Mouse (Mus musculus): ENCODE measurements around the gene Fscn2. TPM values are rescaled to one million over a fixed set of nuclear protein-coding genes. Genes with fewer than 3 reads are reported as not detected.
A peak's percentile ranks its signal among the peaks of the same experiment; 100 is the strongest.

Fscn2 gene
- polyA plus RNA-seq (2014; fragmentation: Nextera tagmentation; extraction: Ambion mirVana), result 0.62 and 1.1 TPM in 2 replicates

DNA sequence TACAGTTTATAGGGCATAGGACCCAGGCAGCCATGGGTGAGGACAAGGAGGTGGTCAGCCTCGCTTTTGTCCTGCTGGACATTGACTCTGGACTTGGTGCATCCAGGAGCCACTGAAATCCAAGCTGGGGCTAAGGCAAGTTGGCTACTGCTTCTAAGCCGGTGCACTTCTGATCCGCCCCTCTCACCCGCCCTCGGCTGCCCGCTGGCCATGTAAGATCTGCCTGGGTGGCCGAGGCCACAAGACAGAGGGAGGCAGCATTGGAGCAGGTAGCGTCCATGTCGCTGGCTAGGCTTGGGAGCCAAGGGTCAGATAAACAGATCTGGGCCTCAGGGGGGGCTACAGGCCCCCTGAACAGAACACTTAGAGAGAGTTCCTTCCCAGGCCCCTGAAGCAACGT lies at the start of gene Fscn2:
Fscn2 (plus strand) TSS at position 240 of the 400 bp plus-strand sequence.
- WGBS, result 81% methylated on average over 10 of the region's 10 CpGs
- Histone ChIP-seq H3K27ac (replicated peaks in 1 of 2; ENCODE audit: control insufficient read depth in 1 of 2, insufficient read depth in 1 of 2, low read depth in 2 of 2, low read length in 2 of 2) (no peak within 1 kb of the TSS), H3K27me3 (ENCODE audit: control insufficient read depth, insufficient read depth, low read length) (no peaks in the 10 kb centered on the region), H3K4me1 (ENCODE audit: control insufficient read depth in 2 of 2, insufficient read depth in 2 of 2, low read length in 2 of 2) (peaks cover 26 to 35% of the 10 kb centered on the region in 2 experiments), H3K4me2 (ENCODE audit: low read length) (no peak within 1 kb of the TSS), H3K9ac (ENCODE audit: low read length) (no peak within 1 kb of the TSS), H3K9me3 (ENCODE audit: control insufficient read depth, low read length) (no peaks in the 10 kb centered on the region), H3K36me3 (ENCODE audit: control insufficient read depth, insufficient read depth, low read length) (no peaks in the 10 kb centered on the region), H3K4me3 (ENCODE audit: control insufficient read depth in 1 of 2, insufficient read depth in 1 of 2, low read depth in 1 of 2, low read length in 2 of 2) (no peak within 1 kb of the TSS)
- no peak for ATAC-seq (ENCODE audit: insufficient number of reproducible peaks, insufficient read depth, low FRiP score, low read depth)

DNA sequence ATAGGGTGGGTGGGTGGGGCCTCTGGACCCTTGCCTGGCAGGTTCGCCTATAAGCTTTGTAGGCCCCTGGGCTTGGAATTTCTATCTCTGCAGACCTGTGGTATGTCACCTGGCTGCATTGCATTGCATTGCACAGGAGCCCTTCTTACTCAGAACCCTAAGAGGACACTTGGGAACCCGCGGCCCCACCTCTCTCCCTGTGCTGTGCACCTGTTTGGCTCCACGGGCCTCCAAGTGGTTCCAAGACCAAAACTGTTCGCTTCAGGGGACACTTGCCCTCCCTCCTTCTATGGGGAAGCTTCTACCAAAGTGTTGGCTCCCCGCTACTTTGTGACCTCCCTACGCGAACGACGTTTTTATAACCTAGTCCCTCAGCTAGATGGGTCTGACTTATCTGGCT lies 49.8 kb upstream of the Fscn2 start:
- H3K9ac ChIP-seq (ENCODE audit: low read length), result peak overlapping the region; percentile 77
- peaks cover 29 to 38% of the 10 kb centered on the region in 2 experiments for H3K4me1 ChIP-seq (ENCODE audit: control insufficient read depth in 2 of 2, insufficient read depth in 2 of 2, low read length in 2 of 2)
- peak overlapping the region in 1 of 2 experiments; percentile 90; a peak in 3 of 4 replicates for H3K27ac ChIP-seq (replicated peaks in 1 of 2; ENCODE audit: control insufficient read depth in 1 of 2, insufficient read depth in 1 of 2, low read depth in 2 of 2, low read length in 2 of 2)
- H3K9me3 ChIP-seq (ENCODE audit: control insufficient read depth, low read length), result no peaks in the 10 kb centered on the region
- no peak for ATAC-seq (ENCODE audit: insufficient number of reproducible peaks, insufficient read depth, low FRiP score, low read depth)
- no peaks in the 10 kb centered on the region for H3K36me3 ChIP-seq (ENCODE audit: control insufficient read depth, insufficient read depth, low read length)
- no peaks in the 10 kb centered on the region for H3K27me3 ChIP-seq (ENCODE audit: control insufficient read depth, insufficient read depth, low read length)
- H3K4me3 ChIP-seq (ENCODE audit: control insufficient read depth in 1 of 2, insufficient read depth in 1 of 2, low read depth in 1 of 2, low read length in 2 of 2), result peak overlapping the region in 1 of 2 experiments; percentile 41; a peak in 2 of 4 replicates
- H3K4me2 ChIP-seq (ENCODE audit: low read length), result peak overlapping the region; percentile 71
- 62% methylated on average over 10 of the region's 10 CpGs for WGBS

DNA sequence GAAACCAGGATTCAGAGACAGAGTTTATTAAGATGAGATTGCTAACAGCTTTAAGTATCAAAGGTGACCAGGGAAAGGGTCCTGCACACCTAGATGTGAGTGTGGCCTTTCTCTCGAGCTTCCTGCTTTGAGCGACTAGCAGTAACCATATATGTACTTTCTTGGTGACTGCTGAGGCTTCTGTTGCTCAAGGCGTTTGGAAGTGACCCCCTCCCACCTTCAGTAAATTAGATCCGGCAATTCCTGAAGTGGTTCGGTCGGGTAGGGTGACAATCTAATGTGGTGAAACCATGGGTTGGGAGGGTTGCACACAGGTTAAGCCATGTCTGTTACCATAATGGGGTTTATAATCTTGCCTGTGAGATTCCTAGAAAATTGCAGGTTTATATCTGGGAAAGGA lies 49.3 kb upstream of the Fscn2 start:
- Histone ChIP-seq H3K9ac (ENCODE audit: low read length) (no peak overlapping the region), H3K4me3 (ENCODE audit: control insufficient read depth in 1 of 2, insufficient read depth in 1 of 2, low read depth in 1 of 2, low read length in 2 of 2) (no peak overlapping the region), H3K27me3 (ENCODE audit: control insufficient read depth, insufficient read depth, low read length) (no peaks in the 10 kb centered on the region), H3K9me3 (ENCODE audit: control insufficient read depth, low read length) (no peaks in the 10 kb centered on the region), H3K27ac (replicated peaks in 1 of 2; ENCODE audit: control insufficient read depth in 1 of 2, insufficient read depth in 1 of 2, low read depth in 2 of 2, low read length in 2 of 2) (no peak overlapping the region), H3K4me1 (ENCODE audit: control insufficient read depth in 2 of 2, insufficient read depth in 2 of 2, low read length in 2 of 2) (peaks cover 29 to 38% of the 10 kb centered on the region in 2 experiments), H3K4me2 (ENCODE audit: low read length) (no peak overlapping the region), H3K36me3 (ENCODE audit: control insufficient read depth, insufficient read depth, low read length) (no peaks in the 10 kb centered on the region)
- 88% methylated on average over 6 of the region's 6 CpGs for WGBS
- ATAC-seq (ENCODE audit: insufficient number of reproducible peaks, insufficient read depth, low FRiP score, low read depth), result no peak

DNA sequence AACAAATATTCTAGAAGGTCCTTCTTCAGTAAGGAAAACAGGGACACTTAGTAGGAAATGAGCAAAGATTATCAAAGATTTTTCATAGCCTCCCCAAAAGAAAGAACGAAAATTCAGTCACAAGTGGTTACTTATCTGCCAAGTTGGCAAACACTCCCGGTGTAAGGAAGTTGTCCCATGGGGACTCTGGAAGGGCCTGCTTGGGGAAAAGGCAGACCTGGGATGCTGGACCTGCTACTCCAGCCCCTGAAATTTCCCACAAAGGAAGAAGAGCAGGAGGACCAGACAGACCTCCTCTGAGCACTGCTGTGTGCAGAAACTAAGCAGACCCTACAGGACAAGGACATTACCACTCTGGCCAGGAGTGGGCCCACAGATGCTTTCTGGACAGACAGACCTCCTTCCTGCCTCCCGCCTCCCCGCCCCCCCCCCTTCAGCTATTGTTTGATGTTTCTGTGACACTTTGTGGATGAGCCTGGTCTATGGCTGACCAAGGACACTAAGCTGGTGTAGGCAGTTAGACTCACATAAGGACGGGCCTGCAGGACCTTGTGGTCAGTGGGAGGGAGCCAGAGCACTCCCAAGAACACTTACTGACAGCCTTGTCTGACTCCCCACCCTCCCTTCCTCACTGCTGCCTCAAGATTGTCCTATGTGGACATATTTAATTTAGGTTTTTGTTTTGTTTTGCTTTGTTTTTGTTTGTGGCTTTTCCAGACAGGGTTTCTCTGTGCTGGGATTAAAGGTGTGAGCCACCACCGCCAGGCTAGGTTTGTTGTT lies 47.2 kb upstream of the Fscn2 start:
- no peak overlapping the region for H3K4me3 ChIP-seq (ENCODE audit: control insufficient read depth in 1 of 2, insufficient read depth in 1 of 2, low read depth in 1 of 2, low read length in 2 of 2)
- peaks cover 24 to 35% of the 10 kb centered on the region in 2 experiments for H3K4me1 ChIP-seq (ENCODE audit: control insufficient read depth in 2 of 2, insufficient read depth in 2 of 2, low read length in 2 of 2)
- no peaks in the 10 kb centered on the region for H3K9me3 ChIP-seq (ENCODE audit: control insufficient read depth, low read length)
- H3K27me3 ChIP-seq (ENCODE audit: control insufficient read depth, insufficient read depth, low read length), result no peaks in the 10 kb centered on the region
- no peaks in the 10 kb centered on the region for H3K36me3 ChIP-seq (ENCODE audit: control insufficient read depth, insufficient read depth, low read length)
- H3K27ac ChIP-seq (replicated peaks in 1 of 2; ENCODE audit: control insufficient read depth in 1 of 2, insufficient read depth in 1 of 2, low read depth in 2 of 2, low read length in 2 of 2), result no peak overlapping the region
- no peak overlapping the region for H3K4me2 ChIP-seq (ENCODE audit: low read length)
- H3K9ac ChIP-seq (ENCODE audit: low read length), result no peak overlapping the region
- no peak for ATAC-seq (ENCODE audit: insufficient number of reproducible peaks, insufficient read depth, low FRiP score, low read depth)
- WGBS, result 53% methylated on average over 6 of the region's 6 CpGs

DNA sequence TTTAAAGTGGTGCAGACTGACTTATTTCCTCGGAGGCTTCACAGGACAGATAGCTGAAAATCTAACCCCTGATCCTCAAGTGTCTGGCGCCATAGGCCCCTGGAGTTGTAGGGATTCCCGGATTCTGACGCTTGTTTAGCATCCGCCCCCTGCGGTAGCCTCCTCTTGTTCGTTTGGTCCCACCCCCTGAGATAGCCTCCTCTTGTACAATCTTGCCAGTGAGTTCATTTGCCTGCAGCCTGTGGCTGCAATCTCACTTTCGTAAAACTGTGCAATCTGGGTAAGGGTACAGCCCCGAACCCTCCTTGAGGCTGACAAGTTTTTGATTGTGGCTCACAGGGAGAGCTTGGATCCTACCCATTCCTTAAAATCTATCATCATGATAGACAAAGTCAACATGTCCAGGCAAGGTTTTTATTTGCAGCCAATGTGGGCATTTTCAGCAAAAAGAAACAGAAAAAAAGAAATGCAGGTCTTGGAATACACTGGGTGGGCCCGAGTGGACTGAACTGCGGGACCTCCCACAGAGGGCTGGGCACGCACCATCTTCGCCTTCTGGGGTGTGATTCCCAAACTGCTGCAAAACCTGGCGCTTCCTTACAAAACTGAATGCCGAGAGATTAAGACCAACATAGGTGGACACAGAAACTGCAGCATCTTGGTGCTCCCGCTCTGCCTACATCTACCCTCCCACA lies 46.5 kb upstream of the Fscn2 start:
- Histone ChIP-seq H3K4me2 (ENCODE audit: low read length) (peak overlapping the region; percentile 95), H3K4me1 (ENCODE audit: control insufficient read depth in 2 of 2, insufficient read depth in 2 of 2, low read length in 2 of 2) (peaks cover 24 to 35% of the 10 kb centered on the region in 2 experiments), H3K9me3 (ENCODE audit: control insufficient read depth, low read length) (no peaks in the 10 kb centered on the region), H3K9ac (ENCODE audit: low read length) (peak overlapping the region; percentile 64; the same call in 1 of the 2 replicates), H3K27me3 (ENCODE audit: control insufficient read depth, insufficient read depth, low read length) (no peaks in the 10 kb centered on the region), H3K27ac (replicated peaks in 1 of 2; ENCODE audit: control insufficient read depth in 1 of 2, insufficient read depth in 1 of 2, low read depth in 2 of 2, low read length in 2 of 2) (peak overlapping the region; percentile 96 to 100; a peak in 3 of 4 replicates), H3K4me3 (ENCODE audit: control insufficient read depth in 1 of 2, insufficient read depth in 1 of 2, low read depth in 1 of 2, low read length in 2 of 2) (no peak overlapping the region; a peak in 1 of 4 replicates), H3K36me3 (ENCODE audit: control insufficient read depth, insufficient read depth, low read length) (no peaks in the 10 kb centered on the region)
- ATAC-seq (ENCODE audit: insufficient number of reproducible peaks, insufficient read depth, low FRiP score, low read depth), result no peak
- whole genome bisulfite sequencing, result 49% methylated on average over 16 of the region's 16 CpGs

DNA sequence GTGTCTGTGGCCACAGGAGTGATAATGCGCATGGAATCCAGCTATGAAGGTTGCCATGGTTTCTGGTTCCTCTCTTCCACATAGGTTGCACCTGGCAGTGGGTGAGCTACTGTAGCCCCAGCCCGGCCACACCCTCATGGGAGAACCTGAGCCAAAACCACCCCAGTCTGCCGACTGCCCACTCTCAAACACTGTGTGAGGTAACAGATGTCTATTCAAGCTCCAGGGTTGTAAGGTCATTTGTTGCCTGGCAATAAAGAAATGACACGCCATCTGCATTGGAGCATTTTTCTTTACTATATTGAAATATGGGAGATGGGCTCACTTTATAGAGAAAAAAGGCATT lies 45.9 kb upstream of the Fscn2 start:
- WGBS, result 41% methylated on average over 4 of the region's 4 CpGs
- Histone ChIP-seq H3K27ac (replicated peaks in 1 of 2; ENCODE audit: control insufficient read depth in 1 of 2, insufficient read depth in 1 of 2, low read depth in 2 of 2, low read length in 2 of 2) (peak overlapping the region; percentile 96 to 100), H3K9ac (ENCODE audit: low read length) (peak overlapping the region; percentile 64), H3K27me3 (ENCODE audit: control insufficient read depth, insufficient read depth, low read length) (no peaks in the 10 kb centered on the region), H3K36me3 (ENCODE audit: control insufficient read depth, insufficient read depth, low read length) (no peaks in the 10 kb centered on the region), H3K4me2 (ENCODE audit: low read length) (peak overlapping the region; percentile 95), H3K4me3 (ENCODE audit: control insufficient read depth in 1 of 2, insufficient read depth in 1 of 2, low read depth in 1 of 2, low read length in 2 of 2) (peak overlapping the region in 1 of 2 experiments; percentile 53; a peak in 1 of 4 replicates), H3K4me1 (ENCODE audit: control insufficient read depth in 2 of 2, insufficient read depth in 2 of 2, low read length in 2 of 2) (peaks cover 23 to 32% of the 10 kb centered on the region in 2 experiments), H3K9me3 (ENCODE audit: control insufficient read depth, low read length) (no peaks in the 10 kb centered on the region)
- no peak for ATAC-seq (ENCODE audit: insufficient number of reproducible peaks, insufficient read depth, low FRiP score, low read depth)

DNA sequence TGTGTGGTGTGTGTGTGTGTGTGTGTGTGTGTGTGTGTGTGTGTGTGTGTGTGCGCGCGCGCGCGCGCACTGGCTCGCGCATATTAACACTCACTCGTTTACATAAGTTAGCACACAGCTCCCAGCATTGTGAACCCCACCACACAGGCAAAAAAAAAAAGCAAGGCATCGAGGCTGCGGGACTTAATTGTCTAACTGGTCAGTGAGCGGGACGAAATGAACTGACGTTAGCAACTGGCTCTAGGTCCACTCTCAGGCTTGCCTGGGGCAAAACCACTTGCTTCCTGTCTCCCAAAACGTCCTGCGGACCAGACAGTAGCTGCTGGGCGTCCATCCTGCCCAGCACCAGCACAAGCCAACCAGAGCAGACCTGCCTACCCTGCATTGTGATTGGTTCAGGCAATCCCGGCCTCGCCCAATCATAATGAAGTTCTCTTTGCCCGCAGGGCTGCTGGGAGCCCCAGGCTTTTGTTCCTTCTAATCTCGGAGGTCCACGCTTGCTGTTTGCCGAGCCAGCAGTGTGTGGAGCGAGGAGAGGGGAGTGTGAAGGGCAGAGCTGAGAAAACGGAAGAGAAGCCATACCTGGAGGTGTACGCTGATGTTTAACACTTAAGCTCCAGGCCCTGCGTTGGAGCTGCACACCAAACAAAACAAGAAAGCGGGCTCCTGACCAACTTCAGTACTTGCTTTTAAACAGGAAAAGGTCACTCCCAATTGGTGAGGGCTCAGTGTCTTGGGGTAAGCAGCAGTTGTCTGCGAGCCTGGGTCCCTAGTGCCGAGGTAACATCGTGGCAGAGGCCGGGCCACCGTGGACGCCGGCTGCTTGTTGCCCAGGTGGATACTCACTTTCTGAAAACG lies 45.3 kb upstream of the Fscn2 start:
- WGBS, result 9% methylated on average over 37 of the region's 37 CpGs
- Histone ChIP-seq H3K9me3 (ENCODE audit: control insufficient read depth, low read length) (no peaks in the 10 kb centered on the region), H3K27ac (replicated peaks in 1 of 2; ENCODE audit: control insufficient read depth in 1 of 2, insufficient read depth in 1 of 2, low read depth in 2 of 2, low read length in 2 of 2) (peak overlapping the region; percentile 99 to 100), H3K4me1 (ENCODE audit: control insufficient read depth in 2 of 2, insufficient read depth in 2 of 2, low read length in 2 of 2) (peaks cover 20 to 30% of the 10 kb centered on the region in 2 experiments), H3K36me3 (ENCODE audit: control insufficient read depth, insufficient read depth, low read length) (no peaks in the 10 kb centered on the region), H3K4me3 (ENCODE audit: control insufficient read depth in 1 of 2, insufficient read depth in 1 of 2, low read depth in 1 of 2, low read length in 2 of 2) (peak overlapping the region; percentile 52 to 53), H3K9ac (ENCODE audit: low read length) (peak overlapping the region; percentile 93), H3K4me2 (ENCODE audit: low read length) (peak overlapping the region; percentile 95), H3K27me3 (ENCODE audit: control insufficient read depth, insufficient read depth, low read length) (no peaks in the 10 kb centered on the region)
- ATAC-seq (ENCODE audit: insufficient number of reproducible peaks, insufficient read depth, low FRiP score, low read depth), result peak; percentile 93
